Mouse (Mus musculus) erythroid progenitor cell, adult 5-6 weeks (primary cell): ENCODE measurements around the gene Clnk. TPM values are rescaled to one million over a fixed set of nuclear protein-coding genes. Genes with fewer than 3 reads are reported as not detected.
"Not testable (repeated sequence)": the region's sequence is repeated elsewhere in the genome, so short reads cannot be mapped to it uniquely, and the experiment has no call there.

Experiments
- ATAC-seq: replicated peaks from 2 replicates; pipeline ENCODE4 v1.8.0; 2016; ENCODE audit warnings: moderate number of reproducible peaks, mild to moderate bottlenecking, moderate TSS enrichment, inconsistent platforms; ENCODE audit not compliant: poor library complexity, low FRiP score, severe bottlenecking
- total RNA-seq, 2 experiments: library from RNA; stranded (forward) in 1 of 2; stranded (reverse) in 1 of 2; fragments of 150-400 nt in 1 of 2; fragments of 186-747, 209-891 nt in 1 of 2; gene quantifications; 2 replicates each; pipeline versions ENCODE4 v1.2.3 to v1.2.4; 2015 to 2017; ENCODE audit warnings: low replicate concordance in 2 of 2

Gene Clnk
- total RNA-seq (2015; ENCODE audit: low replicate concordance) (0.84 TPM in 1 of 2 replicates, not detected in the other), total RNA-seq (2017; ENCODE audit: low replicate concordance) (not detected in 2 replicates)

DNA sequence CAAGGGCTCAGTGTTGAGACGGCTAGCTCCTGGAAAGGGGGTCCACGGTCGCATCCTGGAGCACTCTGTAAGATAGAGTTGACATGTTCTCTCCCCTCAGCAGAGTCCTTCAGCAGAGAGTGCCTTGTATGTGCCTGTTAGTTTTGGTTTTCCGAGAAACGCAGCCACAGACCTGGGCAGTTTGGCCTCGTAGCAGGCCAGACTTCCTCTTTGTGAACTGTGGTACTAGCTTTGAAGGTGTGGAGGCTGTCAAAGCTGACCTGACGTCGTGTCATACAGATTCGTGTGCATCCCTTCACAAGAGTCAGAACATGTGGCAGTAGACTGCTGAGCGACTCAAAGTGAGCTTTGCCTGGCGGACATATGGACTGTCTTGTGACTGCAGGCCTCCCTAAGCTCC lies at the start of gene Clnk:
Clnk (minus strand) TSS at position 191 of the 400 bp plus-strand sequence.
- no peak for ATAC-seq

DNA sequence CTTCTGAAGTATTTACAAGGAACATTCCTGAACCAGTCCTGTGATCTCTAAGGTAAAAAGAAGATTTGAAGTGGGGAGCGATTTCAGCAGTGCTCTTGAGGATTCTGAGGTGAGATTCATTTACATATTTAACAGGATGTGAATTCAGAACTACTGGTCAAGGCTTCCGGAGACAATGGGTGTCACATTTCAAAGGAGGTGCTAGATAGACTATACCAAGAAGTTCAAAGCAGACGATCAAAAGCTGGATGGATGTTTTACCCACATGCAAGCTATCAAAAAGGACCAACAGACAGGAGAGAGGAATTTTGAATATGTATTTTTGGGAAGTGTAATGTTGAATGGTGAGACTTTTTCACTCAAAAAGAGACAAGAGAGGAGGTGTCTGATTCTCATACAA lies 28.7 kb upstream of the Clnk start:
- ATAC-seq: no peak

DNA sequence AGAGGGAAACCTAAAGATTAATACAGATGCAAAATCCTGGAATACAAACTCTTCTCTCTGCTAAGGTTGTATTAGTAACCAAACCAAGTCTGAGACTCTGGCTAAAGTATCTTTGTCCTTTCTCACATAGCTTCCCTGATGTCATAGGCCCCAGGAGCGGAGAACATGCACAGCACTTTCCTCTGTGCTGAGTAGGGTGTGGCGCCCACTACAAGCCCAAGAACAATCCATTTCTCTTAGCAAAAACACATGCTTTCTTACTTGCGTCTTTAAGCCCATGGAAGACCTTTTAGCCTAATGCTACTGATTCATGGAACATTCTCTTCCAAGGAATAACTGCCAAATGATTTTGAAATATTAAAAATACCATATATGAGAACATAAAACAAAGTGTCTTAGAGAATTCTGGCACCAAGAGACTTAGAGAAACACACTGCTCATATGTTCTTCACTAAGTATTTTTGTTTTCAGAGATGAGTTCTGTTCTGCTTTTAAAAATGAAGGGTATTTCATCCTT lies 28.0 kb upstream of the Clnk start:
- no peak for ATAC-seq

GRCm38 (mm10) chr5:38902889-38903288 lies 26.3 kb upstream of the Clnk start:
- no peak for ATAC-seq

GRCm38 (mm10) chr5:38899051-38899450 lies 22.4 kb upstream of the Clnk start:
- no peak for ATAC-seq

GRCm38 (mm10) chr5:38888646-38889045 lies 12.0 kb upstream of the Clnk start:
- ATAC-seq: no peak

DNA sequence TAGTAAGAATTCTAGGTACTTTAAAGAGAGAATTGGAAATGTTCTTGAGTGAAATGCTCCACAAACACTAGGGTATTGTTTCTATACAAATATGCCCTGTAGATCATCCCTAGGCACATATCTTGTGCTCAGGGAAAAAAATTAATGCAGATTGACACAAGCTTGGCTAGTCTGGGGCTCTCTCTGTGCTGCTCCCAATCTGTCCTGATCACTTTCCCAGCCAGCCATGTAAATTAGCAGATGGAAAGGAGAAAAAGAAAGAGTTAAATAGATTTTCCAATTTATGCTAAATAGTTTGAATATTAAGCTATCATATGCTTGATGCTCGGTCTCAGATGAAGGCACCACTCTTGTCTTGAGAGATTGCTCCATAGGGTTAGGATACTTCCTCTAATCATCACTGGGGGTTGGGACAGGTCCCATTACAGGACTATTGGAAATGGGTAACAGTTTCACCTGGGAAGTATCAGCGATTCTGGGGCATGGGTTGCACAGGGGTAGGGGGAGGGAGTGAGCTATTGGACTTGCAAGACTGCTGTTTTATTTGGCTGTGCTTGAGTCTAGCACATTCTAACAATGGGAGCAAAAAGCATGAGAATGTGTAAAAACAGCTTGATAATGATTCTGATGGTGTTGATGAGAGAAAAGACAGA lies 10.1 kb upstream of the Clnk start:
- no peak for ATAC-seq

GRCm38 (mm10) chr5:38882635-38883034 lies 6.0 kb upstream of the Clnk start:
- not testable (repeated sequence) for ATAC-seq

- ATAC-seq: no peak
These were observed 5.4 kb upstream of the Clnk start for GRCm38 (mm10) chr5:38881728-38882620.

DNA sequence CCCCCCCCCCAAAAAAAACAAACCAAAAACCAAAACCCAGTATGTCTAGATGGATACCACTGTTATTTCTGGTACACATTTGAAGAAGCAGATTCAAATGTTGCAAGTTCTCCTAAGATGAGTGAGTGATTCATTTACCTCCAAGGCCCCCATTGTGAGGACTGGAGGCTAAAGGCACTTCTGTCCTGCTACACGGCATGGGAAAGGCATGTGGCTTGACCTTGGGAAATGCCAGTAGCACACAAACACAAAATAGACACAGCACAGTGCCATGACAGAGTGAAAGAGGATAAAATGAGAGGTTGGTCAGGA lies 4.8 kb upstream of the Clnk start:
- ATAC-seq: no peak

DNA sequence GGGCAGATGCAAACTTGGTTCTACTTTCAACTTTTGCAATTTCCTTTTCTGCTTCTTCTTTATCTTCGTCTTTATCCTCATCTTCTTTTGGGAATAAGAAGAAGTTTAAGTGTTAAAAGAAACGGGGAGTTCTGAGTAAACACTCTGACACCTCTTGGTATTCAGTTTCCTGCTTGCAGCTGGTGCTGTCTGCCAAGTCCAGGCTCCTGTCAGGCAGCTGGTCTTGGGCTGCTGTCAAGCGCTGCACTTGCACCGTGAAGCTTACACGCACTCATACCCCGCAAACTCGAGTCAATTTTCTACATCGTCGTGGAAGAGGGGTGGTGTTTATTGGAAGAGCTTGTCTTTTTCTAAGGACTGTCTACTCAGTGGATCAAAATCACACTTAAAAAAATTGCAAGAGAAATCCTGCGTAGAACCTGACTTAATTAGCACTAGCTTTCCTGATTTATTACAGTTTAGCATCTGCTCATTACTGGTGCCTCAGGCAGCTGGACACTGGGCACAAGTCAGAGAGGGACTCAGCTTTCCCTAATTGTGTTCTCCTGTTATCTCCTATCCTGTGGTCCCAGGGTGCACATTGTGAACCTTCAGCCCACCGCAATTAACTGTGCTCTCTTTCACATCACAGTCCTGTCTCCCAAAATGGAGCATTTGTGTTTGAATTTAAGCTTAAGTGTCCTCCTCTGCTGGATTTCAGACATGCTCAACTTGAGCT lies 3.5 kb upstream of the Clnk start:
- no peak for ATAC-seq

- no peak for ATAC-seq
These were observed 1.2 kb downstream of the Clnk start for GRCm38 (mm10) chr5:38875403-38875802.

DNA sequence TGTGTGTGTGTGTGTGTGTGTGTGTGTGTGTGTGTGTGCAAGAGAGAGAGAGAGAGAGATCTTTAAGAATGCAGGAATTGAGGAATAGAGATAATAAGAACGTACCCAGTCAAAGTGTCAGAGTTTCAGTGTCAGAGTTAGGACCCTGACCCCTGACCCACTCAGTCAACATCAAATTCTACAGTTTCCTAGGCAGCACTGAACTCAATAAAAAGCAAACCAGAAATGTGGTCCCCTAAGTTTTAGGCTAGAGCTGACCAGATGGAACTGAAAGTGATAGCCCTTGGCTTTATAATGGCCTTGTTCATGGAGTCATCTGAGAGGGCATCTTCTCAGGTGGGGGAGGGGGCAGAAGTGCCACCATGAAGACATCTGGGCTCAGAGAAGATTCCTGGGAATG lies 1.7 kb downstream of the Clnk start:
- ATAC-seq: no peak

DNA sequence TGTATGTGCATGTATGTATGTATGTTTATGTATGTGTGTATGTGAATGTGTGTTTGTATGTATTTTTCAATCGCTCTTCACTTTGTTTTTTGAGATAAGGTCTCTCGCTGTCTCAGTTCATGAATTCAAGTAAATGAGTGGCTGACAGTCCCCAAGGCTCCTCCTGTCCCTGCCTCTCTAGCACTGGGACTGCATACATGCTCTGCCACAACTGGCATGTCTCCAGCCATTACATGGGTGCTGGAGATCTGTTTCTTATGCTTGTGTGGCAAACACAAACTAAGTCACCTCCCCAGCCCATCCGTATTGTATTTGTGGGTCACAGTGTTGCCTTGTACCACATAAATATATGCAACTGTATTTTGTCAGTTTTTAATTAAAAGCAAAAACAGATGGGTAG lies 3.7 kb downstream of the Clnk start:
- no peak for ATAC-seq

DNA sequence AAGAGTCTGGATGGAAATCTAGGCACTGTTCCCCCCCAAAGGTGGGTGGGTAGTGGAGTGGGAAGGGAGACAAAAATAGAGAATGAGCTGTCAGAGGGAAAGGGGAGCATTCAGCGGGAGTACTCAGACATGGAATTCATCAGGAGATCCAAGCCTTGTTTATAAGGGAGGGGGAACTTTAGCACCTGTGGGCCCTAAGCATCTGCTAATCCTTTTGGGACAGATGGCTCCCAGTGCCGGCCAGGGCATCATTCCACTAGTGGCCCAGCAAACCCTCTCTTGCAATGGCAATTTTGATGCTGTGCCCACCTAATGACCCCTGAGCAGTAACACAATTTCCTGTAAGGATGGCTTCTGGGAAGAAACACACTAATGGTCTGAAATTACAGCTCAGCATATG lies 5.0 kb downstream of the Clnk start:
- no peak for ATAC-seq

DNA sequence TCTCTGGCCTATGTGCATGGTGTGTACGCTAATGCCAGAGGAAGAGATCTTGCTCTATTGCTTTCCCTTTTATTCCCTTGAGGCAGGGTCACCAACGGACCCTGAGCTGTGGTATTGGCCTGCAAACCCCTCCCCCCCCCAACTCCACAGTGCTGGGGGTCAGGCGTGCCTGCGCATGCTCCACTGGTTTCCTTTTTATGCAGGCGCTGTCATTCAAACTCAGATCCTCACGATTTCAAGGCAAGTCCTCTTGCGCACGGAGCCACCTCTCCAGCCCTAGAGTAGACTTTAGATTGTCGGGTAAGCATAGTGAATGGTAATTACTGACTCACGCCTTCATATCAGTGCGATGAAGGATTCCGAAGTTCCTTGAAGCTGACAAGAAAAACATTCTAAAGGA lies 6.1 kb downstream of the Clnk start:
- no peak for ATAC-seq

DNA sequence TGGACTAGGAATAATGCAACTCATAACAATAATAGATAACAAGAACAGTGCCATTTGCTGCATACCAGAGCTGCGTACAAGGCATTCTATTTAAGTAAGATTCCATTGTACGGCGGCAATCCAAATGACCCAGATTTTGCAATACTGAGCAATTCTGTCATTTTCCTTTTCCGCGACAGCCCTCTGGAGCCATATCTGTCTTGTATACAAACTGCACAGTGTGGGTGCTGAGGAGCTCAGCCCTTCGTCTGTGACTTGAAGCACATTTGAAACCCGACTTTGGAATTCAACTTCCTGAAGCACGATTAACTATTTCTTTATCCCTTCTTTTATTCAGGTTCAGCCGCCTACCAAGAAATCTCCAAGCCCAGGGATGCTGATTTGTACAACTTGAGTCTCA lies 6.6 kb downstream of the Clnk start:
- ATAC-seq: no peak

DNA sequence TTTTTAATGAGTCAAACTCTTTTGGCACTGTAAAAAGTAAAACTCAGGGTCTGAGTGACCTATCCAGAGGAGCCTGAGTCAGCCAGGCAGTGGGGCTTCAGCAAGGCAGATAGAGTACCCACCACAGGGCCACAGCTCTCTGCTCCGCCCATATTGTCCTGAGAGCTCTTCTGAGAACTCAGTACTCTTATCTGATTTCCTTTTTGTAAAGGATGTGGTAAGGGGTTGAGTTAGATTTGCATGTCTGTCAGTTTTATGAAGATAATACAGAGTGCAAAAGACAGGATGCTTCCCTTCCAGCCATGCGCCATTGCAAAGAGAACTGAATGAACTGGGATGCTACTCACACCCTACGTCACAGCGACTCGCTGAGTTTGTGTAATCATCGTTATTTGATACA lies 12.0 kb downstream of the Clnk start:
- no peak for ATAC-seq

GRCm38 (mm10) chr5:38863029-38863428 lies 13.6 kb downstream of the Clnk start:
- ATAC-seq: no peak

GRCm38 (mm10) chr5:38862288-38862985 lies 14.2 kb downstream of the Clnk start:
- no peak for ATAC-seq
